Mouse (Mus musculus) adrenal gland, postnatal 36 days (tissue): ENCODE measurements around the gene Rpp21. TPM values are rescaled to one million over a fixed set of nuclear protein-coding genes. Genes with fewer than 3 reads are reported as not detected.
"Not testable (repeated sequence)": the region's sequence is repeated elsewhere in the genome, so short reads cannot be mapped to it uniquely, and the experiment has no call there.

Experiments used
- DNase-seq, 2 experiments: peaks; one replicate each; pipeline ENCODE4 v3.0.0; 2021; ENCODE audit warnings: mixed read lengths in 1 of 2
- total RNA-seq, 2 experiments: library from RNA; stranded (reverse); gene quantifications; 2 replicates each; pipeline ENCODE4 v1.2.3; 2021

The Rpp21 gene
- total RNA-seq, 2 experiments from 2014 or later: 44.0 to 49.0 TPM

- peak; percentile 37 to 47 for DNase-seq
Observed at GRCm38 (mm10) chr17:36237321-36237921, 20.4 kb downstream of the Rpp21 start.

GRCm38 (mm10) chr17:36235300-36235699 is 22.6 kb downstream of the Rpp21 start:
- DNase-seq: not testable (repeated sequence)

GRCm38 (mm10) chr17:36233572-36233971 is 24.3 kb downstream of the Rpp21 start:
- DNase-seq: no peak

GRCm38 (mm10) chr17:36231318-36231717 is 26.6 kb downstream of the Rpp21 start:
- peak; percentile 83 to 88 for DNase-seq

- DNase-seq: no peak
Observed at GRCm38 (mm10) chr17:36229046-36229445, 28.8 kb downstream of the Rpp21 start.

GRCm38 (mm10) chr17:36226921-36227320 is 30.9 kb downstream of the Rpp21 start:
- no peak for DNase-seq

GRCm38 (mm10) chr17:36225231-36225824 is 32.5 kb downstream of the Rpp21 start:
- no peak for DNase-seq

- DNase-seq: no peak
Observed at GRCm38 (mm10) chr17:36224451-36224850, 33.4 kb downstream of the Rpp21 start.

GRCm38 (mm10) chr17:36218594-36219155 is 39.2 kb downstream of the Rpp21 start:
- no peak for DNase-seq

GRCm38 (mm10) chr17:36215586-36215985 is 42.3 kb downstream of the Rpp21 start:
- no peak for DNase-seq

- no peak for DNase-seq
Observed at GRCm38 (mm10) chr17:36206846-36207245, 51.0 kb downstream of the Rpp21 start.

- peak in 1 of 2 experiments; percentile 15 for DNase-seq
Observed at GRCm38 (mm10) chr17:36205862-36206261, 52.0 kb downstream of the Rpp21 start.

Other genes starting within 250 kb of the Rpp21 start
- gene H2-T24, start 237.5 kb downstream of the Rpp21 start, total RNA-seq: 1 to 10 TPM; 6.5 to 9.3 TPM
- 10 to 100 TPM; 57.8 to 68.4 TPM for gene H2-T23, start 225.2 kb downstream of the Rpp21 start, total RNA-seq
- 10 to 100 TPM; 33.5 to 33.8 TPM for gene H2-T22, start 215.3 kb downstream of the Rpp21 start, total RNA-seq
- not detected for gene Gm6034, start 215.1 kb downstream of the Rpp21 start, total RNA-seq
- gene Gm11127, start 199.7 kb downstream of the Rpp21 start, total RNA-seq: 1 to 10 TPM; 4.1 to 6.1 TPM
- gene Gm19684, start 136.4 kb downstream of the Rpp21 start, total RNA-seq: under 1 TPM; 0.16 to 0.30 TPM
- not detected for gene Gm7030, start 128.6 kb downstream of the Rpp21 start, total RNA-seq
- gene Gm8909, start 89.5 kb downstream of the Rpp21 start, total RNA-seq: not detected
- not detected for gene H2-T3, start 67.8 kb downstream of the Rpp21 start, total RNA-seq
- gene Trim39, start 14.2 kb upstream of the Rpp21 start, total RNA-seq: 10 to 100 TPM; 15.7 to 20.0 TPM
- not detected for gene H2-M10.2, start 28.4 kb upstream of the Rpp21 start, total RNA-seq
- gene H2-M10.1, start 68.1 kb upstream of the Rpp21 start, total RNA-seq: not detected
- gene H2-M10.3, start 110.3 kb upstream of the Rpp21 start, total RNA-seq: not detected
- gene H2-M10.4, start 204.3 kb upstream of the Rpp21 start, total RNA-seq: not detected